Mouse (Mus musculus): ENCODE data around the gene Olfr656.

- TF ChIP-seq CTCF (IDR thresholded peaks at IDR 0.05; ENCODE audit: low read depth) (no peak), EP300 (IDR thresholded peaks at IDR 0.05; ENCODE audit: low read depth) (no peak)
These were observed at the start of gene Olfr656 for GRCm38 (mm10) chr7:104613655-104614054.
